Mouse (Mus musculus): ENCODE results near the gene Slc8a1. TPM values are rescaled to one million over a fixed set of nuclear protein-coding genes. Genes with fewer than 3 reads are reported as not detected.

Gene Slc8a1
- total and polyA plus RNA-seq, 3 experiments: 0.11 TPM; not detected in 2

GRCm38 (mm10) chr17:81377757-81378299 is 360.3 kb downstream of the Slc8a1 start:
- Histone ChIP-seq H3K36me3 (replicated peaks) (no peaks in the 10 kb centered on the region), H3K4me1 (ENCODE audit: insufficient read depth, low read depth, low read length) (no peaks in the 10 kb centered on the region), H3K9me3 (replicated peaks) (no peaks in the 10 kb centered on the region; the same call in none of the 2 replicates), H3K27me3 (ENCODE audit: insufficient read depth, low read length) (no peaks in the 10 kb centered on the region), H3K4me3 (ENCODE audit: low read depth, low read length) (no peak overlapping the region)
- ATAC-seq (ENCODE audit: extremely low read depth, insufficient number of reproducible peaks, low FRiP score, poor library complexity, severe bottlenecking): no peak
- no peak for DNase-seq (ENCODE audit: low spot score)
- no peak for TF ChIP-seq CTCF (IDR thresholded peaks at IDR 0.05; ENCODE audit: low read depth, low read length)
- TF ChIP-seq GATA1 (IDR thresholded peaks at IDR 0.05; ENCODE audit: borderline replicate concordance, low read length): no peak
- no peak for TF ChIP-seq POLR2AphosphoS5 (IDR thresholded peaks at IDR 0.05; ENCODE audit: insufficient replicate concordance, low read depth, low read length)
- no peak for TF ChIP-seq TAL1 (conservative IDR thresholded peaks at IDR 0.05; ENCODE audit: low read depth, low read length)
- no peak for TF ChIP-seq GATA2 (IDR thresholded peaks at IDR 0.05; ENCODE audit: borderline replicate concordance, low read depth, low read length)

GRCm38 (mm10) chr17:81377195-81377594 is 361.0 kb downstream of the Slc8a1 start:
- H3K4me1 ChIP-seq (ENCODE audit: insufficient read depth, low read depth, low read length): no peaks in the 10 kb centered on the region
- H3K27me3 ChIP-seq (ENCODE audit: insufficient read depth, low read length): no peaks in the 10 kb centered on the region
- no peak overlapping the region for H3K4me3 ChIP-seq (ENCODE audit: low read depth, low read length)
- no peak for ATAC-seq (ENCODE audit: extremely low read depth, insufficient number of reproducible peaks, low FRiP score, poor library complexity, severe bottlenecking)
- TF ChIP-seq POLR2AphosphoS5 (IDR thresholded peaks at IDR 0.05; ENCODE audit: insufficient replicate concordance, low read depth, low read length): no peak
- no peak for TF ChIP-seq TAL1 (conservative IDR thresholded peaks at IDR 0.05; ENCODE audit: low read depth, low read length)
- TF ChIP-seq GATA1 (IDR thresholded peaks at IDR 0.05; ENCODE audit: borderline replicate concordance, low read length): no peak
- TF ChIP-seq GATA2 (IDR thresholded peaks at IDR 0.05; ENCODE audit: borderline replicate concordance, low read depth, low read length): no peak
- no peak for TF ChIP-seq CTCF (IDR thresholded peaks at IDR 0.05; ENCODE audit: low read depth, low read length)
- H3K9me3 ChIP-seq (replicated peaks): peaks cover under 1% of the 10 kb centered on the region
- no peaks in the 10 kb centered on the region for H3K36me3 ChIP-seq (replicated peaks)
- DNase-seq (ENCODE audit: low spot score): no peak

GRCm38 (mm10) chr17:81375901-81376300 is 362.3 kb downstream of the Slc8a1 start:
- ATAC-seq (ENCODE audit: extremely low read depth, insufficient number of reproducible peaks, low FRiP score, poor library complexity, severe bottlenecking) (no peak), DNase-seq (ENCODE audit: low spot score) (no peak)
- peaks cover 5% of the 10 kb centered on the region for H3K9me3 ChIP-seq (replicated peaks)
- H3K4me3 ChIP-seq (ENCODE audit: low read depth, low read length): no peak overlapping the region
- no peaks in the 10 kb centered on the region for H3K4me1 ChIP-seq (ENCODE audit: insufficient read depth, low read depth, low read length)
- no peaks in the 10 kb centered on the region for H3K27me3 ChIP-seq (ENCODE audit: insufficient read depth, low read length)
- TF ChIP-seq GATA2 (IDR thresholded peaks at IDR 0.05; ENCODE audit: borderline replicate concordance, low read depth, low read length) (no peak), GATA1 (IDR thresholded peaks at IDR 0.05; ENCODE audit: borderline replicate concordance, low read length) (no peak), POLR2AphosphoS5 (IDR thresholded peaks at IDR 0.05; ENCODE audit: insufficient replicate concordance, low read depth, low read length) (no peak), TAL1 (conservative IDR thresholded peaks at IDR 0.05; ENCODE audit: low read depth, low read length) (no peak), CTCF (IDR thresholded peaks at IDR 0.05; ENCODE audit: low read depth, low read length) (no peak)
- no peaks in the 10 kb centered on the region for H3K36me3 ChIP-seq (replicated peaks)

- TF ChIP-seq POLR2AphosphoS5 (IDR thresholded peaks at IDR 0.05; ENCODE audit: insufficient replicate concordance, low read depth, low read length) (no peak), GATA1 (IDR thresholded peaks at IDR 0.05; ENCODE audit: borderline replicate concordance, low read length) (no peak), CTCF (IDR thresholded peaks at IDR 0.05; ENCODE audit: low read depth, low read length) (no peak), TAL1 (conservative IDR thresholded peaks at IDR 0.05; ENCODE audit: low read depth, low read length) (no peak), GATA2 (IDR thresholded peaks at IDR 0.05; ENCODE audit: borderline replicate concordance, low read depth, low read length) (no peak)
- DNase-seq (ENCODE audit: low spot score) (no peak), ATAC-seq (ENCODE audit: extremely low read depth, insufficient number of reproducible peaks, low FRiP score, poor library complexity, severe bottlenecking) (no peak)
- Histone ChIP-seq H3K9me3 (replicated peaks) (peaks cover 5% of the 10 kb centered on the region), H3K27me3 (ENCODE audit: insufficient read depth, low read length) (no peaks in the 10 kb centered on the region), H3K4me1 (ENCODE audit: insufficient read depth, low read depth, low read length) (no peaks in the 10 kb centered on the region), H3K4me3 (ENCODE audit: low read depth, low read length) (no peak overlapping the region), H3K36me3 (replicated peaks) (no peaks in the 10 kb centered on the region)
Observed at GRCm38 (mm10) chr17:81369036-81369435, 369.1 kb downstream of the Slc8a1 start.

GRCm38 (mm10) chr17:81368503-81368902 is 369.7 kb downstream of the Slc8a1 start:
- peaks cover 5% of the 10 kb centered on the region for H3K9me3 ChIP-seq (replicated peaks)
- no peaks in the 10 kb centered on the region for H3K4me1 ChIP-seq (ENCODE audit: insufficient read depth, low read depth, low read length)
- no peak overlapping the region for H3K4me3 ChIP-seq (ENCODE audit: low read depth, low read length)
- no peak for TF ChIP-seq POLR2AphosphoS5 (IDR thresholded peaks at IDR 0.05; ENCODE audit: insufficient replicate concordance, low read depth, low read length)
- no peak for TF ChIP-seq GATA1 (IDR thresholded peaks at IDR 0.05; ENCODE audit: borderline replicate concordance, low read length)
- no peak for TF ChIP-seq GATA2 (IDR thresholded peaks at IDR 0.05; ENCODE audit: borderline replicate concordance, low read depth, low read length)
- no peak for TF ChIP-seq CTCF (IDR thresholded peaks at IDR 0.05; ENCODE audit: low read depth, low read length)
- TF ChIP-seq TAL1 (conservative IDR thresholded peaks at IDR 0.05; ENCODE audit: low read depth, low read length): no peak
- no peaks in the 10 kb centered on the region for H3K36me3 ChIP-seq (replicated peaks)
- no peaks in the 10 kb centered on the region for H3K27me3 ChIP-seq (ENCODE audit: insufficient read depth, low read length)
- ATAC-seq (ENCODE audit: extremely low read depth, insufficient number of reproducible peaks, low FRiP score, poor library complexity, severe bottlenecking) (no peak), DNase-seq (ENCODE audit: low spot score) (no peak)

- Histone ChIP-seq H3K4me1 (ENCODE audit: insufficient read depth, low read depth, low read length) (no peaks in the 10 kb centered on the region), H3K36me3 (replicated peaks) (no peaks in the 10 kb centered on the region), H3K4me3 (ENCODE audit: low read depth, low read length) (no peak overlapping the region), H3K27me3 (ENCODE audit: insufficient read depth, low read length) (no peaks in the 10 kb centered on the region), H3K9me3 (replicated peaks) (0 out of 2 replicates have a peak, but pooled peaks cover 2% of the 10 kb centered on the region)
- TF ChIP-seq GATA2 (IDR thresholded peaks at IDR 0.05; ENCODE audit: borderline replicate concordance, low read depth, low read length) (no peak), TAL1 (conservative IDR thresholded peaks at IDR 0.05; ENCODE audit: low read depth, low read length) (no peak), GATA1 (IDR thresholded peaks at IDR 0.05; ENCODE audit: borderline replicate concordance, low read length) (no peak), CTCF (IDR thresholded peaks at IDR 0.05; ENCODE audit: low read depth, low read length) (no peak), POLR2AphosphoS5 (IDR thresholded peaks at IDR 0.05; ENCODE audit: insufficient replicate concordance, low read depth, low read length) (no peak)
- ATAC-seq (ENCODE audit: extremely low read depth, insufficient number of reproducible peaks, low FRiP score, poor library complexity, severe bottlenecking): no peak
- no peak for DNase-seq (ENCODE audit: low spot score)
Observed at GRCm38 (mm10) chr17:81363368-81363767, 374.8 kb downstream of the Slc8a1 start.
